15 mouse cellular contexts compared by ENCODE assay signal in the genomic region with DNA sequence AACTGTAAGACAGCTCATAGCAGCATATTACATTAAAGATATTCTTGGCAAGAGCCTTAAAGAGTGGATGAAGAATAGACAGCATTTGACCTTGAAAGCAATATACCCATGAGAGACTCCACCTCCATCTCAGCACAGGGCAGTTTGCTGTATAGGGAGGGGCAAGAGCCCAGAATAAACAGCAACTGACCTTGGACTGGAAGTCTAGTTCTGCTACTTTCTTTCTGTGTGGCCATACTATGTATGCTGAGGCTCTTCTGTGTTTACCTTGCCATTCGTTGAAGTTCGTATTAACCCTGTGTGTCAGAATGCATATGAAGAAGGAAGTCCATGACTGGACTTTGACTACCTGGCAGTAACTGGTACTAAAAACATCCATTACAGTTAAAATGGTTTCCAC.
"Had no signal": no experiment of that assay in that cellular context is flagged by ENCODE, and none has a peak within 500 bp of the region (broad histone marks: within the 10 kb centered on the region; RNA-seq: fewer than 3 reads in every experiment).

No protein-coding gene starts in this region.

- H3K4me1 ChIP-seq: liver, embryonic 12.5 days; midbrain, embryonic 10.5 days had no signal

- H3K27ac ChIP-seq: kidney, postnatal 0 days; layer of hippocampus, adult 2 months; limb, embryonic 15.5 days; liver, embryonic 12.5 days; midbrain, embryonic 10.5 days had no signal

- H3K4me3 ChIP-seq: layer of hippocampus, adult 2 months; limb, embryonic 15.5 days; liver, embryonic 12.5 days; midbrain, embryonic 10.5 days had no signal

- ATAC-seq: liver, embryonic 12.5 days; midbrain, embryonic 16.5 days had no signal

- DNase-seq: kidney, adult 11 months; kidney, adult 9 months; kidney, postnatal 36 days; lung, embryonic 14.5 days; lung, postnatal 10 days; lung, postnatal 4 days; right cerebral cortex, postnatal 4 days; spleen, adult 18-20 months; thymus, postnatal 36 days had no signal

- H3K9me3 ChIP-seq: limb, embryonic 15.5 days; liver, embryonic 12.5 days; midbrain, embryonic 10.5 days had no signal

- H3K9ac ChIP-seq: limb, embryonic 15.5 days; liver, embryonic 12.5 days; lung, embryonic 14.5 days had no signal

- H3K27me3 ChIP-seq: limb, embryonic 15.5 days; liver, embryonic 12.5 days had no signal

- H3K4me2 ChIP-seq: limb, embryonic 15.5 days; liver, embryonic 12.5 days; lung, embryonic 14.5 days had no signal

- H3K36me3 ChIP-seq: limb, embryonic 15.5 days; liver, embryonic 12.5 days; midbrain, embryonic 10.5 days had no signal
